Mouse (Mus musculus) liver, embryonic 14.5 days (tissue): Measurements from ENCODE around the gene Siae.
A peak's percentile ranks its signal among the peaks of the same experiment; 100 is the strongest.

Experiments used
- CTCF ChIP-seq: IDR thresholded peaks from 2 replicates; pipeline ENCODE4 v1.5.1; 2016; ENCODE audit warnings: antibody characterized with exemption, low read depth, control low read depth
- EP300 ChIP-seq: IDR thresholded peaks from 2 replicates; pipeline ENCODE4 v1.6.1; 2016; ENCODE audit warnings: antibody characterized with exemption, low read depth

- TF ChIP-seq CTCF (no peak), EP300 (peak; percentile 69)
Measured at GRCm38 (mm10) chr9:37563805-37564204, 8.3 kb downstream of the Siae start.
